Mouse (Mus musculus) spleen, postnatal 4 days (tissue): ENCODE results near the gene Abcg3.
A peak's percentile ranks its signal among the peaks of the same experiment; 100 is the strongest.
"Not testable (repeated sequence)": the region's sequence is repeated elsewhere in the genome, so short reads cannot be mapped to it uniquely, and the experiment has no call there.

Source experiments
- DNase-seq, 2 experiments: peaks; one replicate each; pipeline ENCODE4 v3.0.0; 2022; ENCODE audit warnings: low spot score in 2 of 2

Gene Abcg3

DNA sequence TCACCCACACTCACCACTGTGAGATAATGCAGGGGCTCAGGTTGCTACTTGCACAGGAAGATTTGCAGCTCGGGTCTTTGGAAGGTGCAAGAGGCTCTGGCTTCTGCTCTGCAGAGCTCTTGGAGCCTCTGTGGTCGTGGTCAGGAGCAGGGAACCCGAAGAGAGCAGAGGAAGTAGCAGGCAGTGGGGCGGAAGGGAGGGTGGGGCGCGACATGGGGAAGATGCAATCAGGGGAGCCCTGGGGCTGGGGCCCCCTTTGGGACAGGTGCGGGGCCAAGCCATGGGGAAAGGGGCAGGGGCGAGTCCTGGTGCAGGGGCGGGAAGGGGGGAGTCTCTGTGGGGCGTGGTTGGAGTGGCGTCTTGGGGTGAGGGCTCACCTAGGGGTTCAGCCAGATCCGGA lies at the start of gene Abcg3:
Abcg3 (minus strand) TSS at position 184 of the 400 bp plus-strand sequence.
- peak; percentile 43 to 69 for DNase-seq

DNA sequence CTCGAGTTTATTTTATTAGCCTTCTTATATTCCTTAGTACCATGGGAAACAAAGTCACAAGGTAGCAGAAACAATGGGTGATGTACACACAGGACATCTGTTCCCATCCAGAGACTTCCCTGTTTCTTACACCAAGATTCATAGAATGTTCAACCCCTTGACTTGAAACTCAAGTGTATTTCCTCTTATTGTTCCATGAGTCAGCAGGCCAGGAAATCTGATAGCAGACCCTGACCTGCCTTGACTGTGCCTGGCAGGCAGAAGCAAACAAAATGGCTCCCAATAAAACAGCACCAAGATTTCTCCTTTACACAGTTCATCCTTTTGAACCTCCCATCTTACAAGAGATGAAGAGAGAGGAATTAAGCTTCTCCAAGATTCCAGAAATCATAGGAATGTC lies 30.0 kb upstream of the Abcg3 start:
- no peak for DNase-seq

DNA sequence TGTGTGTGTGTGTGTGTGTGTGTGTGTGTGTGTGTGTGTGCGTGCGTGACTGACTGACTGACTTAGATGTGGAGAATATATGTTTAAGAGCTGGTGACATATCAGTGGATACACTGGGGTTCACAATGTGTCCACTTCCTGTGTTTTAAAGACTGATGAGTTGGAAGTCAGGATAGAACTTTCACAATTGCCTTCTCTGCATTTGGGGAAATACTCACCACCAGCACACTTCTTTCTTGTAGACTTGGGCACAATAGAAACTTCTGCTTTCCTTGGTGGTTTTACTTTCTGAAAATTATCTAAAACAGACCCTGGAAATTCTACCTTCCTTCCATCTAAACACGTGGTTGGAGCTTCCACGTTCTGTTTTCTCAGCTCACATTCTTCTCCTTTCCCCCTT lies 29.1 kb upstream of the Abcg3 start:
- no peak for DNase-seq

DNA sequence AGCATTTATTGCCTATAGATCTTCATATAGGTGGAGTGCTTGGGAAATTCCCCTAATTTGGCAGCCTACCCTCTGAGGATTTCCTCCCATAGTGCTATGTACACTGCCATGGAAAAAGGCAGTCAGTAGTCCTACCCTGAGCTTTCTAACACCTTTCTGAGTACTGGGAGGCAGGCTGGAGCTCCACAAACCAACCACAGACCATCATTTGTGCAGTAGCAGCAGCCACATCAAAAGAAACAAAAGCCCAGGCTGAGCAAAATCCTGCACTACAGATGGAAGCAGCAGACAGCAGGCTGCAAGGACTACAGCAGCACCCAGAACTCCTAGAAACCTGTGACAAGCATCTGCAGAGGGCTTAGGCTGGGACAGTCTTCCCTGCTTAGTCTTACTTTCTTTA lies 27.9 kb upstream of the Abcg3 start:
- no peak for DNase-seq

DNA sequence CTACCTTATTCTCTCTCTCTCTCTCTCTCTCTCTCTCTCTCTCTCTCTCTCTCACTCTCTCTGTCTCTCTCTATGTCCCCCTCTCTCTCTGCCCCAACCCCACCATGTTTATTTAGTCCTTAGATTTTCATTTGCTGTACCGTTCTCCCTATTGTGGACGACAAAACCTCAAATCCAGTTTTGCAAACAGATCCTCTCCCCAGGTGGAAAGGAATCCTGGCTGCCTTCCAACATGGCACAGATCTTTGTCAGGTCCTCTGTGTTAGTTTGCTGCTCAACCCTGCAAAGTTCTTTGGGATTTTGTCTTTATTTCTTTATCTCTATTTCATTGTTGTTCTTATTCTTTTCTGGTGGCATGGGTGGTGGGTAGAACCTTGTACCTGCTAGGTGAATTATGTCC lies 6.9 kb upstream of the Abcg3 start:
- DNase-seq: no peak

DNA sequence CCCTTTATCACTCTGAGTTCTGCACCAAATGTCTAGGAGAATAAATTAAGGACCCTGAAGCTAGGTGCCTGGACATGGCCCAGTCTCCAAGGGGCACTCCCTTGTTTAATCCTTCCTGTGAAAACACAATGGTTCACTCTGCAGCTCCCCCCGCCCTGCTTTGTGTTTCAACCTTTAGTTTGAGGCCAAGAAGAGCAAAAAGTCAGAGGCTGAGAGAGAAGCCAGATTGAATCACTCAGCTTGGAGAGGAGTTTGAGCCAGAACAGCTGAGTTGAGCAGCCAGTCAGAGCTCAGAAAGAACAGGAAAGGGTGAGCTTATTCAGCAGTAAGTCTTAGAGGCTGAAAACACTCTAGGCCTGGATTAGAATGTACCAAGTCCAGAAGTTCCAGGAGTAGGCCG lies 5.5 kb upstream of the Abcg3 start:
- DNase-seq: no peak

DNA sequence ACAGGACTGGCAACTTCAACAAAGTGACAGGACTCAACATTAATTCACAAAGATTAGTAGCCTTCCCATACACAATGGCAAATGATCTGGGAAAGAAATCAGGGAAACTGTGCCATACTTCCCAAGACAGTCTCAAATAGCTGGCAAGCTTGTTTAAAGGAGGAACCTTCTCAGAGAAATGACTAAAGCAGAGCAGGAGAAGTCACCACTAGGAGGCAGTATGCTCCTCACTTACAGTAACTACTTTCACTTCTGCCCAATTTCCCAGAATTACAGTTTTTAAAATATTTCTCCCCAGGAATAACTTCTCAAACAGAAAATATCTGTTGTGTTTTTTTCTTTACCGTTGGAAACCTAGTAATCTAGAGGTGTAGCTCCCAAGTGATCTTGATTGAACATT lies 4.2 kb upstream of the Abcg3 start:
- DNase-seq: no peak

DNA sequence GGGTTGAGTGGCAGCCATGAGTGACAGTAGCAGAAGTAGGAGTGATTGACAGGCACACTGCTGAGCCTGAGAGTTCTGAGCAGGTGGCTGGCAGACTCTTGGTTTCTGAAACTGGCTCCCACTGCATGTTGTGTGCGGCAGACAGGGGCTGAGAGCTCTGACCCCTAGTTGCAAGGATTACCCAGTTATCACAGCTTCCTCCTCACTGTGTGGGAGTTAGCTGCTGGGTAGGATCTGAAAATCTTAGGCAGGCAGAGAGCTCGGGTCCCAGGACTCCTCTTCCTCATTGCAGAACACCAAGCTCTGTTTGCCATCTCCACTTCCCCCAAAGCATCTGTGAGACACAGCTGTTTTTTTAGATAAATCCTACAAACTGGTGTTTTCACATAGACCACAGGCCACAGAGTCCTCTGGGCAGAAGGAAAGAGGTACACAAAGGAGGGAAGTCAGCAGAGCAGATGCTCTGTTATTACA lies 3.4 kb downstream of the Abcg3 start:
- DNase-seq: no peak

DNA sequence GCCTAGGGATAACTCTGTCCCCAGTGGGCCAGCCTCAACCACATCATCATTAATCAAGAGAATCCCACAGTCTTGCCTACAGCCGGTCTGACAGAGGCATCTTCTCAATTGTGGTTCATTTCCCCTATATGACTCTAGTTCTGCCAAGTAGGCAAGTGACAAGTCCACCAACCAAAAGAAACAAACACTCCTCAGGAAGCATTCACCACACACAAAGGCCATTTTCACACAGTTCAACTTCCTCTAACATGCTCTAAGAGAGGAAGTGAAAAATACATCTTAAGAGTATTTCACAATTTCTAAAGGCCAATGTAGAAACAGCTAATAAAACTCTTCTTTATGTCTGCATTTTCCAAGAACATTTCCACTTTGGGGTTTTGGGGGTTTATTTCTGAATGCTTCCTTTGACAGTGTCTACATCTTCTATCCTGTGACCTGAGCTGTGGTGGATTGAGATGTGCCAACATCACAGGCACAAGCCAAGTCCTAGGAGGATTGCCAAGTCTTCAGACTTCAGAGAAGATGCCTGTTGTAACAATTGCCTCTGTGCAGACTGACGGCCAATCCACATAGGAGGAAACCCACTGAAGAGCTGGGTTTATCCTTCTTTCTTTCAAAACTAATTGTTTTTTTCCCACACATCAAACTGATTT lies 24.3 kb downstream of the Abcg3 start:
- peak in 1 of 2 experiments; percentile 14 for DNase-seq

DNA sequence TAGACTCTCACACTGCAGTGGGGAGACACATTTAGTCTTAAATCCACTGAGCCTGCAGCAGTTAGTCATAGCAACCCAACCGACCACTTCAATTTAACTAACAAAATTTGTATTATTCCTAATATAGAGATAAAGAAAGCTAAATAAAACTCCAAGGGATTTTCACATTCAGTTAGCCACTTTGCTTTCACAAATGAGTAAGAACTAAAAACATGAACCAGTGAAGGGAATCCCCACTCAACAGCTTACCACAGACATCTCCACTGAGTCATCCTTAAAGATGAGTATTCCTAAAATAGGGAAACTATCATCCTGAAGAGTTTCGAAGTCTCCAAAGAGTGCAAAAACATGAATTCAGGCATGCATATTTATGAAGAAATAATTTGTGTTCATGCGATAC lies 27.3 kb downstream of the Abcg3 start:
- DNase-seq: no peak

DNA sequence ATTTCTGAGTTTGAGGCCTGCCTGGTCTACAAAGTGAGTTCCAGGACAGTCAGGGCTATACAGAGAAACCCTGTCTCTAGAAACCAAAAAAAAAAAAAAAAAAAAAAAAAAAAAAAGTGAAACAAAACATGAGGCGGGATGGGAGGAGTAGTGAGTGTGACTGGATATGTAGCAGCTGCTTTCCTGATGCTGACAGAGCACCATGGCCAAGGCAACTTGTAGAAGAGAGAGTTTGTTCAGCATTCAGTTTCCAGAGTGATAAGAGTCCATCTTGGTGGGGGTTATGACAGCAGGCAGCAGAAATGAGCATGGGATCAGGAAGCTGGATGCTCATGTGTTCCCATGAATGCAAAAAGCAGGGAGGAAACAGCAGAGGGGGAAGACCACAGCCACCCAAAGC lies 35.6 kb downstream of the Abcg3 start:
- DNase-seq: no peak

DNA sequence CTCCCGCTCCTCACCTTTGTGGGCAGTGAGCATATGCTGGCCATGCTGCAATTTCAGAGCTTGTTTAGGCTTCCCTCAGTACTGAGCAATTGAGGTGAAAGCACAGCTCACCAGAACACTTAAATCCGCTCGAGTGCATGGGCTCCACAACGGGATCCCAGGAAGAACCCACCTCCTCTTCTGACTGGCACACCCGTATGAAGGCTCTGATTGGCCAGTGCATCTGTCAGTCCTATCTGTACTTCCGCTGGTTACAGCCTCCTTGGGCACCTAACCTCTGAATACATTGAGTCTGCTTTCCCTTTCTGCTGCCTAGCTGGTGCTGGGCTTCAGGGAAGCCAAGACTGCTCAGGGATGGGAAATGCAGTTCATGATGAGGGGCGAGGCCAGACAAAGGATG lies 48.4 kb downstream of the Abcg3 start:
- no peak for DNase-seq

DNA sequence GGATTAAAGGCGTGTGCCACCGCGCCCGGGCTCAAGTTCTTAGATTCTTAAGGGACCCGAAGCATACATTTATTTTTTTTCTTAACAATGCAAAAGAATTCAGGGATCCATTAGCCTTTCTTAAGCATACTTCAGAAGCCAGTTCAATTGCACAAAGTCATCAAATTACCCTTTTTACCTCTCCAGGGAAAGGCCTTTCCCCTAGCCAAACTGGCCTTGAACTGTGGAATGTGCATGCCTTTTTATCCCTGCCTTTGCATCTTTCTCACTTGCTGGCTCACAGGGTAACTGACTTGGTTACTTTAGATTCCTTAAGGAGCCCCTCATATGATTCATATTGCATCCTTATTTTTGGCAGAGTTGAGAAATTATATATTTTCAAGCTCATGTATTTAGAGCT lies 76.0 kb downstream of the Abcg3 start:
- DNase-seq: not testable (repeated sequence)
